Mouse (Mus musculus): Measurements from ENCODE around the gene Sept7. TPM values are rescaled to one million over a fixed set of nuclear protein-coding genes. Genes with fewer than 3 reads are reported as not detected.

Gene Sept7
- polyA plus RNA-seq, 1 experiment from 2014 or later: 262 TPM

DNA sequence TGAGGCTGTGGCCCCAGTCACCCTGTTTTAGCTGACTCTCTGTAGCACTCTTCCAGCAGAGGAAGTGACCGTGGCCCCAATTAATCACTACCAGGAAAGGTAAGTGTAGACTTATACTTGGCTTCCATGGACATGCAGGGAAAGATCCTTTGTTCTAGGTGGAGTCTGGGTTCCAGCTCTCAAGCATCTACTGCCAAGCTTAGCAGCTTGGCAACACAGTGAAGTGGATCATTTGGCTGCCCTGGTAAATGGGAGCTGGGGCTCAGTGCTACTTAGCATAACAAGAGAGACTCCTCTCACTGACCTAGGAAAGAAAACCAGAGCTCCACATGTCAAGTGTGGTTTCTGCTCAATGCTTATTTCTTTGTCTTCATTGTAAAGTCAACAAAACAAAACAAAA lies 101.5 kb downstream of the Sept7 start:
- Histone ChIP-seq H3K4me2 (ENCODE audit: low read length) (no peak overlapping the region), H3K9me3 (replicated peaks; ENCODE audit: low read length) (no peaks in the 10 kb centered on the region), H3K4me1 (replicated peaks; ENCODE audit: insufficient read depth, low read length) (no peaks in the 10 kb centered on the region), H3K27ac (no peak overlapping the region), H3K9ac (ENCODE audit: low read depth, low read length) (no peak overlapping the region), H3K27me3 (ENCODE audit: insufficient read depth, low read length) (no peaks in the 10 kb centered on the region), H3K4me3 (replicated peaks; ENCODE audit: low read depth, low read length) (no peak overlapping the region), H3K36me3 (ENCODE audit: insufficient read depth, low read length) (no peaks in the 10 kb centered on the region)
- WGBS: 95% methylated on average over 1 of the region's 1 CpGs
- DNase-seq (ENCODE audit: low spot score): no peak
- no peak for ATAC-seq (replicated peaks; ENCODE audit: low FRiP score, low read depth)
- TF ChIP-seq CTCF (IDR thresholded peaks at IDR 0.05; ENCODE audit: low read depth): no peak

DNA sequence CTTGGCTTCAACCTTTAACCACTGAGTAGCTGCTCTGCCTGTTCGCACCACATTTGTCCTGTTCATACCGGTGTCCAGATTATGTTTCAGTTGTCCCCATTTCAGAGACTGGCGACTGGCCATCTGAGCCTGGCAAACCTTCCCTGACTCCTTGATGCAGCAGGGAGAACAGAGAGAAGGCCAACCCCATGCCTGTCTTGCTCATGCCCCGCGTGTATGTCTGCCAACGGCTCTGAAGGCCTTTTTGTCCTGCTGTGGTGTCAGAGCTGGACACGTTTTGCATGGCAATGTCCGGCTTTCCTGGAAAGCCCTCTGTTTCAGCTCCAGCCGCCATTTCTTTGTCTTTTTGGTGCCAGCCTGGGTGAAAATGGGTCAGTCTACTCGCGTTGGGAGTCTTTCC lies 103.6 kb downstream of the Sept7 start:
- H3K4me3 ChIP-seq (replicated peaks; ENCODE audit: low read depth, low read length): no peak overlapping the region
- no peak for DNase-seq (ENCODE audit: low spot score)
- ATAC-seq (replicated peaks; ENCODE audit: low FRiP score, low read depth): no peak
- H3K4me2 ChIP-seq (ENCODE audit: low read length): no peak overlapping the region
- no peaks in the 10 kb centered on the region for H3K9me3 ChIP-seq (replicated peaks; ENCODE audit: low read length)
- no peaks in the 10 kb centered on the region for H3K27me3 ChIP-seq (ENCODE audit: insufficient read depth, low read length)
- H3K9ac ChIP-seq (ENCODE audit: low read depth, low read length): no peak overlapping the region
- H3K36me3 ChIP-seq (ENCODE audit: insufficient read depth, low read length): no peaks in the 10 kb centered on the region
- 91% methylated on average over 11 of the region's 11 CpGs for WGBS
- H3K4me1 ChIP-seq (replicated peaks; ENCODE audit: insufficient read depth, low read length): no peaks in the 10 kb centered on the region
- H3K27ac ChIP-seq: no peak overlapping the region
- no peak for TF ChIP-seq CTCF (IDR thresholded peaks at IDR 0.05; ENCODE audit: low read depth)

- DNase-seq (ENCODE audit: low spot score) (no peak), ATAC-seq (replicated peaks; ENCODE audit: low FRiP score, low read depth) (no peak)
- TF ChIP-seq CTCF (IDR thresholded peaks at IDR 0.05; ENCODE audit: low read depth): no peak
- Histone ChIP-seq H3K27me3 (ENCODE audit: insufficient read depth, low read length) (no peaks in the 10 kb centered on the region), H3K4me1 (replicated peaks; ENCODE audit: insufficient read depth, low read length) (no peaks in the 10 kb centered on the region), H3K9ac (ENCODE audit: low read depth, low read length) (no peak overlapping the region), H3K36me3 (ENCODE audit: insufficient read depth, low read length) (no peaks in the 10 kb centered on the region), H3K4me2 (ENCODE audit: low read length) (no peak overlapping the region), H3K27ac (no peak overlapping the region), H3K4me3 (replicated peaks; ENCODE audit: low read depth, low read length) (no peak overlapping the region), H3K9me3 (replicated peaks; ENCODE audit: low read length) (no peaks in the 10 kb centered on the region)
- WGBS: 98% methylated on average over 12 of the region's 12 CpGs
Measured at GRCm38 (mm10) chr9:25357589-25357988, 105.3 kb downstream of the Sept7 start.

GRCm38 (mm10) chr9:25358018-25358417 lies 105.8 kb downstream of the Sept7 start:
- 80% methylated on average over 5 of the region's 5 CpGs for WGBS
- no peak overlapping the region for H3K9ac ChIP-seq (ENCODE audit: low read depth, low read length)
- no peak for TF ChIP-seq CTCF (IDR thresholded peaks at IDR 0.05; ENCODE audit: low read depth)

More at GRCm38 (mm10) chr9:25358018-25358417, 105.8 kb downstream of the Sept7 start:
- H3K36me3 ChIP-seq (ENCODE audit: insufficient read depth, low read length): no peaks in the 10 kb centered on the region
- H3K9me3 ChIP-seq (replicated peaks; ENCODE audit: low read length): no peaks in the 10 kb centered on the region
- H3K27me3 ChIP-seq (ENCODE audit: insufficient read depth, low read length): no peaks in the 10 kb centered on the region
- H3K4me1 ChIP-seq (replicated peaks; ENCODE audit: insufficient read depth, low read length): no peaks in the 10 kb centered on the region
- no peak overlapping the region for H3K27ac ChIP-seq
- ATAC-seq (replicated peaks; ENCODE audit: low FRiP score, low read depth): no peak
- no peak overlapping the region for H3K4me3 ChIP-seq (replicated peaks; ENCODE audit: low read depth, low read length)
- H3K4me2 ChIP-seq (ENCODE audit: low read length): no peak overlapping the region
- DNase-seq (ENCODE audit: low spot score): no peak

Other genes starting within 250 kb of the Sept7 start
- not detected in 2 replicates for gene Gm10181, start 163.0 kb upstream of the Sept7 start, polyA plus RNA-seq (2015; fragmentation: Nextera tagmentation; extraction: Ambion mirVana)
- 33.5 and 36.7 TPM in 2 replicates for gene Herpud2, start 100.6 kb upstream of the Sept7 start, polyA plus RNA-seq (2015; fragmentation: Nextera tagmentation; extraction: Ambion mirVana)
- 5.1 and 5.4 TPM in 2 replicates for gene Eepd1, start 229.1 kb downstream of the Sept7 start, polyA plus RNA-seq (2015; fragmentation: Nextera tagmentation; extraction: Ambion mirVana)